In the genomic region with DNA sequence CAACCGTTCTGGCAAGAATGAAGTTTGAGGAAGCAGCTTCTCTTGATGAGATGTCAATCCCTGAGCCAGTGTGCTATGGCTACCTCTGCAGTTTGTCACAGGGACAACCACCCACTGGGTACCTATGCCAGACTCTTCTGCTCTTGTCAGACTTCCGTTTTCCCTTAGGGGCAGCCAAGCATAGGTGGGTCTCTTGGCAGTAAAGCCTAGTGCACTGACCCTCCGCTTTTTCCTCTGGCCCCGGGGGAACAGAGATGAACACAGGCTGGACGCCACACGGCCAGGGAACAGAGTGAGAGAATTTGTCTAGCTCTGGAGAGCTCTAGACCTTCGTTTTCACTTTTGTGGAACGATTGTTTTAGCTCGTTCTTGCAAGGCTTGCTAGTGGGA, we compare ENCODE assay signal across 8 mouse cellular contexts. TPM values are rescaled to one million over a fixed set of nuclear protein-coding genes. Genes with fewer than 3 reads are reported as not detected.
DNase-seq lines count a peak whose midpoint lies in the region; ATAC-seq lines count a peak whose summit lies in the region.

No protein-coding gene starts in this region.

- H3K9me3 ChIP-seq in limb, embryonic 11.5 days (ENCODE audit: control insufficient read depth, low read length), result no peaks in the 10 kb centered on the region
- no peaks in the 10 kb centered on the region for H3K9me3 ChIP-seq in stomach, embryonic 15.5 days

- H3K27me3 ChIP-seq in limb, embryonic 11.5 days (ENCODE audit: control insufficient read depth, insufficient read depth, low read length), result 0 out of 2 replicates have a peak, but pooled peaks cover 3% of the 10 kb centered on the region
- H3K27me3 ChIP-seq in stomach, embryonic 15.5 days (replicated peaks), result no peaks in the 10 kb centered on the region

- H3K4me1 ChIP-seq in limb, embryonic 11.5 days (ENCODE audit: control insufficient read depth, insufficient read depth, low read length), result peaks cover 25% of the 10 kb centered on the region
- peaks cover 30% of the 10 kb centered on the region for H3K4me1 ChIP-seq in stomach, embryonic 15.5 days

- 56% methylated on average over 9 of the region's 9 CpGs for WGBS in limb, embryonic 11.5 days
- 65% methylated on average over 9 of the region's 9 CpGs for whole genome bisulfite sequencing in stomach, embryonic 15.5 days

- H3K9ac ChIP-seq in limb, embryonic 11.5 days (ENCODE audit: low read length), result no peak overlapping the region
- H3K9ac ChIP-seq in stomach, embryonic 15.5 days, result no peak overlapping the region

- peak; percentile 33 for DNase-seq in cerebellum, adult 9-11 months
- no peak for DNase-seq in cerebellum, postnatal 4 days (ENCODE audit: low spot score in 2 of 2)
- peak; percentile 0 to 3 for DNase-seq in spleen, postnatal 14 days (ENCODE audit: low spot score in 2 of 2)
- DNase-seq in spleen, postnatal 36 days (ENCODE audit: low spot score in 2 of 2), result no peak
- DNase-seq in limb, embryonic 11.5 days (ENCODE audit: low spot score), result no peak
- no peak for DNase-seq in layer of hippocampus, postnatal 36 days
- DNase-seq in c-Kit-positive CD71-positive TER-119-positive erythroid progenitor cells, embryonic 14.5 days (ENCODE audit: low spot score), result no peak

- H3K4me2 ChIP-seq in limb, embryonic 11.5 days (ENCODE audit: low read depth, severe bottlenecking), result peak overlapping the region; percentile 54
- H3K4me2 ChIP-seq in stomach, embryonic 15.5 days, result peak overlapping the region; percentile 57

- no peak overlapping the region for H3K27ac ChIP-seq in limb, embryonic 11.5 days (replicated peaks; ENCODE audit: low read depth, low read length)
- no peak overlapping the region for H3K27ac ChIP-seq in stomach, embryonic 15.5 days

- H3K36me3 ChIP-seq in limb, embryonic 11.5 days (ENCODE audit: control insufficient read depth, insufficient read depth, low read length), result no peaks in the 10 kb centered on the region
- H3K36me3 ChIP-seq in stomach, embryonic 15.5 days, result no peaks in the 10 kb centered on the region

- H3K4me3 ChIP-seq in limb, embryonic 11.5 days (ENCODE audit: low read depth, low read length), result peak overlapping the region; percentile 25
- H3K4me3 ChIP-seq in stomach, embryonic 15.5 days (replicated peaks), result no peak overlapping the region

- no peak for ATAC-seq in limb, embryonic 11.5 days (ENCODE audit: insufficient number of reproducible peaks, low FRiP score, low TSS enrichment, low read depth)
- ATAC-seq in stomach, embryonic 15.5 days (ENCODE audit: insufficient read depth, low FRiP score, low read depth), result no peak

RNA-seq across cellular contexts. Expression of a gene that starts 2.4 kb away (rescaled TPM):
- polyA plus RNA-seq in limb, embryonic 11.5 days (2014; fragmentation: Nextera tagmentation; extraction: Ambion mirVana), result 8.4 and 9.7 TPM in 2 replicates
- polyA plus RNA-seq in stomach, embryonic 15.5 days (2015; fragmentation: Nextera tagmentation; extraction: Ambion mirVana), result 13.0 TPM in 2 replicates
- 10 to 100 TPM; 38.7 to 39.9 TPM for total RNA-seq in layer of hippocampus, postnatal 36 days (2021)

Comparison
In these comparisons a context has a peak if more than half of its experiments do, and no peak if none do; other contexts are left out.
1. DNase-seq: peak in cerebellum, adult 9-11 months (single experiment) and spleen, postnatal 14 days (2 of 2); none in cerebellum, postnatal 4 days (0 of 2), spleen, postnatal 36 days (0 of 2), limb, embryonic 11.5 days (single experiment), layer of hippocampus, postnatal 36 days (0 of 2) and c-Kit-positive CD71-positive TER-119-positive erythroid progenitor cells, embryonic 14.5 days (single experiment).